Mouse (Mus musculus) splenic B cell, adult 2 months (primary cell): ENCODE measurements around the gene Msantd2.
A peak's percentile ranks its signal among the peaks of the same experiment; 100 is the strongest.

Experiments used
- DNase-seq: peaks from one replicate; pipeline ENCODE4 v3.0.0-alpha.2; 2011; ENCODE audit warnings: low read depth, low spot score
- H3K27me3 ChIP-seq: 2 replicates; pipeline ENCODE4 v1.6.1; 2012; ENCODE audit warnings: mild to moderate bottlenecking, low read length, moderate library complexity, mixed read lengths; ENCODE audit not compliant: control insufficient read depth, poor library complexity, insufficient read depth, severe bottlenecking
- H3K36me3 ChIP-seq: 2 replicates; pipeline ENCODE4 v1.6.1; 2012; ENCODE audit warnings: mild to moderate bottlenecking, low read length, moderate library complexity, mixed read lengths; ENCODE audit not compliant: control insufficient read depth, poor library complexity, insufficient read depth, severe bottlenecking

Msantd2 gene

GRCm38 (mm10) chr9:37488611-37489396 lies at the start of gene Msantd2:
TSS of gene Msantd2 (plus strand) at chr9:37489319.
- no peaks in the 10 kb centered on the region for H3K27me3 ChIP-seq
- H3K36me3 ChIP-seq: no peaks in the 10 kb centered on the region
- peak; percentile 87 for DNase-seq

GRCm38 (mm10) chr9:37452401-37452800 lies 36.7 kb upstream of the Msantd2 start:
- Histone ChIP-seq H3K36me3 (no peaks in the 10 kb centered on the region), H3K27me3 (peaks cover 1% of the 10 kb centered on the region; the same call in 1 of the 2 replicates)
- DNase-seq: no peak

GRCm38 (mm10) chr9:37453328-37453727 lies 35.8 kb upstream of the Msantd2 start:
- H3K36me3 ChIP-seq: no peaks in the 10 kb centered on the region
- no peak for DNase-seq
- peaks cover 1% of the 10 kb centered on the region; the same call in 1 of the 2 replicates for H3K27me3 ChIP-seq

GRCm38 (mm10) chr9:37454011-37454492 lies 35.1 kb upstream of the Msantd2 start:
- H3K36me3 ChIP-seq: no peaks in the 10 kb centered on the region
- H3K27me3 ChIP-seq: peaks cover 1% of the 10 kb centered on the region; the same call in 1 of the 2 replicates
- no peak for DNase-seq

GRCm38 (mm10) chr9:37454991-37455390 lies 34.1 kb upstream of the Msantd2 start:
- no peak for DNase-seq
- Histone ChIP-seq H3K27me3 (peaks cover 1% of the 10 kb centered on the region; the same call in 1 of the 2 replicates), H3K36me3 (no peaks in the 10 kb centered on the region)

- DNase-seq: no peak
- Histone ChIP-seq H3K27me3 (peaks cover 1% of the 10 kb centered on the region; the same call in 1 of the 2 replicates), H3K36me3 (no peaks in the 10 kb centered on the region)
These were observed 33.3 kb upstream of the Msantd2 start for GRCm38 (mm10) chr9:37455868-37456267.

GRCm38 (mm10) chr9:37456481-37456910 lies 32.6 kb upstream of the Msantd2 start:
- Histone ChIP-seq H3K27me3 (peaks cover 1% of the 10 kb centered on the region; the same call in 1 of the 2 replicates), H3K36me3 (no peaks in the 10 kb centered on the region)
- no peak for DNase-seq

- H3K36me3 ChIP-seq: no peaks in the 10 kb centered on the region
- H3K27me3 ChIP-seq: peaks cover 2% of the 10 kb centered on the region; the same call in 1 of the 2 replicates
- DNase-seq: no peak
These were observed 32.0 kb upstream of the Msantd2 start for GRCm38 (mm10) chr9:37457151-37457550.

GRCm38 (mm10) chr9:37459665-37460042 lies 29.5 kb upstream of the Msantd2 start:
- DNase-seq: no peak
- peaks cover 3% of the 10 kb centered on the region; the same call in 1 of the 2 replicates for H3K27me3 ChIP-seq
- H3K36me3 ChIP-seq: no peaks in the 10 kb centered on the region

GRCm38 (mm10) chr9:37460043-37460960 lies 28.8 kb upstream of the Msantd2 start:
- peak; percentile 51 for DNase-seq
- H3K27me3 ChIP-seq: peaks cover 3% of the 10 kb centered on the region; the same call in 1 of the 2 replicates
- no peaks in the 10 kb centered on the region for H3K36me3 ChIP-seq

GRCm38 (mm10) chr9:37460961-37461340 lies 28.2 kb upstream of the Msantd2 start:
- Histone ChIP-seq H3K36me3 (no peaks in the 10 kb centered on the region), H3K27me3 (peaks cover 3% of the 10 kb centered on the region; the same call in 1 of the 2 replicates)
- no peak for DNase-seq

- Histone ChIP-seq H3K36me3 (no peaks in the 10 kb centered on the region), H3K27me3 (peaks cover 1% of the 10 kb centered on the region; the same call in 1 of the 2 replicates)
- DNase-seq: no peak
These were observed 27.5 kb upstream of the Msantd2 start for GRCm38 (mm10) chr9:37461571-37461970.

- peak; percentile 73 for DNase-seq
These were observed 26.4 kb upstream of the Msantd2 start for GRCm38 (mm10) chr9:37462764-37463163.

GRCm38 (mm10) chr9:37473611-37474125 lies 15.5 kb upstream of the Msantd2 start:
- no peaks in the 10 kb centered on the region for H3K27me3 ChIP-seq
- DNase-seq: no peak
- H3K36me3 ChIP-seq: no peaks in the 10 kb centered on the region

More at GRCm38 (mm10) chr9:37462764-37463163, 26.4 kb upstream of the Msantd2 start:
- Histone ChIP-seq H3K36me3 (no peaks in the 10 kb centered on the region), H3K27me3 (peaks cover 1% of the 10 kb centered on the region; the same call in 1 of the 2 replicates)
